Mouse (Mus musculus): Measurements from ENCODE around the gene Grm7.

Grm7 gene

DNA sequence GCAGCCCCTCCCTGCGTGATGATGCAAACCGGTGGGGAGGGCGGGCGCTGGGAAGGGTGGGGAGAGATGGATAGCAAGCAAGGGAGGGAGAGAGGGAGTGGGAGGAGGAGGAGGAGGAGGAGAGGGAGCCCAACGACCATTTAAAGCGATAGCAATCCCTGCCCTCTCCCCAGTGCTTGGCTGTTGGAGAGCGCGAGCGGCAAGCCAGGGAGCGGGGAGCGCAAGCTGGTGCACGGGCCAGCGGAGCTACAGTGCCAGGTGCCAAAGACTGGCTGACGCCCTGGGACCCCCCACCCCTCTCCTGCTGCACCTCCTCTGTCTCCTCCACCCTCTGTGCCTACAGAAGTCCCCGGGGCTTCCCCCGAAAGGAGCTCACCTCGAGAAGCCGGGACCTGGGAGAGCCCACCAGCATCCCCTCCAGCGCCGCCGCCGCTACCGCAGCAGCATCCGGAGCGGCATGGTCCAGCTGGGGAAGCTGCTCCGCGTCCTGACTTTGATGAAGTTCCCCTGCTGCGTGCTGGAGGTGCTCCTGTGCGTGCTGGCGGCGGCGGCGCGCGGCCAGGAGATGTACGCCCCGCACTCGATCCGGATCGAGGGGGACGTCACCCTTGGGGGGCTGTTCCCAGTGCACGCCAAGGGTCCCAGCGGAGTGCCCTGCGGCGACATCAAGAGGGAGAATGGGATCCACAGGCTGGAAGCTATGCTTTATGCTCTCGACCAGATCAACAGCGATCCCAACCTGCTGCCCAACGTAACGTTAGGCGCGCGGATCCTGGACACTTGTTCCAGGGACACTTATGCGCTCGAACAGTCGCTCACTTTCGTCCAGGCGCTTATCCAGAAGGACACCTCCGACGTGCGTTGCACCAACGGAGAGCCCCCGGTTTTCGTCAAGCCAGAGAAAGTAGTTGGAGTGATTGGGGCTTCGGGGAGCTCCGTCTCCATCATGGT lies at the start of gene Grm7:
Gene Grm7, plus strand, starts transcription at position 171 of the 951 bp plus-strand sequence.
- DNase-seq: peak; percentile 73

GRCm38 (mm10) chr6:110645041-110645410 lies 355 bp upstream of the Grm7 start:
- no peak for DNase-seq

GRCm38 (mm10) chr6:110646901-110647300 lies 1.5 kb downstream of the Grm7 start:
- DNase-seq: peak; percentile 43

GRCm38 (mm10) chr6:110649227-110649626 lies 3.8 kb downstream of the Grm7 start:
- no peak for DNase-seq

DNA sequence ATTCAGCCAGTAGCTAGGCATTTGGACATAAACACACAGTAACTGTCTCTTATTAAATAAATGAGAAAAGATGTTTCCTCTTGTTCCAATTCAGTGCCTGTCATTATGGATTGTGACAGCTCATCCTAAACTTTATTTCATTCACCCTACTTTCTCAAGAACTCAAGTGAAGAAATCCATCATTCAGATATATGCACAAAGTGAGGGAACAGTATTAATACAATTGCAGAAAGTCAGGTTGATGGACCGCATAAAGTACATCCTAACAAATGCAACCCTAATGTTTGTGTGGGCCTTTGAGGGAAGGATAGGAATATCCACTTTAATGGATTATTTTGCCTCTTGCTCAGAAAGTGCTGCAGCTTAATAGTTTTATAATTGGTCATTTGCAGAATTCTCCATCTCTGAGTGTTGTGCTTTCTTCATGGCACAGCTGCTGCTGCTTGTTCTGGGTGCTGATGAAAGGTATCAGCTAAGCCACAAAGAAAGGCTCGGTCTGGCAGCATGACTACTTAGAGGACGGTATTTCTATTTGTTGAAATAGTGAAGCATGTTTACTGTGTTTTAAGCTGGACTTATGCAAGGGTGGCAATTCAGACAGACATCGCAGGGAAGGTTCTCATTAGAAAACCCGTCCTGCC lies 8.1 kb downstream of the Grm7 start:
- no peak for DNase-seq

DNA sequence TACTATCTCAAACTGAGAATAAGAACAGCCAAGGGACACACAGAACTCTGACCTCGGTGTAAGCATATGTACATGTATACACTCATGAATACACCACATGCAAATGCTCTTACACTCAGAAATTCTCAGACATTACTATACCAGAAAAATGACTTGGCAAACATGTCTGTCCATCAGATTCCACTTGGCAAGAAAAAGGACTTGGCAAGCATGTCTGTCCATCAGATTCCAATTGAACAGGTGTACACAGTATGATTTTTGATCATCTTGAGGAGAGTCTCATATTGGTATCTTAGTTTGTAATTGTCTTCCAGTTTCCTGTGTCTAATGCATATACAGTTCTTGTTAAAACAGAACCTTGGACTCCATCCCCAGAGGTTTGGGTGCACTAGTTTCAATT lies 19.1 kb downstream of the Grm7 start:
- no peak for DNase-seq

- no peak for DNase-seq
Observed at GRCm38 (mm10) chr6:110668447-110668846, 23.1 kb downstream of the Grm7 start.

- DNase-seq: peak; percentile 25
Observed at GRCm38 (mm10) chr6:110690954-110691353, 45.6 kb downstream of the Grm7 start.

DNA sequence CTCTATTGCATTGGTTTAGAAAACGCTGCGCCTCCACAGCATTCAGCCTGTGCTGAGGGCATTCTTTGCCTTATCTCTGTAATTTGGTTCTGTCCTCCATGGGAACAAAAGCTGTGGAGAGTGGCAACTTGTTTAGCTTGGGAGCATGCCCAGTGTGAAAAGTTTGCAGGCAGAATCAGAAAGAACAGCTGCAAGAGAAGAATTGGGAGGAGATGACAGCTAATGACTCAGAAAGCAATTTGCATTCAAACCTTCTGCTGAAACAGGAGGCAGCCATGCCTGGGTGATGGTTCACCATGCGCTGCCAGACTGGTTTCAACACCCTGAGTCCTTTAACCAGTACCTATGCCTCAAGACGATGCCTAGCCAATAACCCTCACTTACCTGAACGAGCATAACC lies 64.4 kb downstream of the Grm7 start:
- peak; percentile 53 for DNase-seq

- no peak for DNase-seq
Observed at GRCm38 (mm10) chr6:110714943-110715342, 69.6 kb downstream of the Grm7 start.

GRCm38 (mm10) chr6:110723371-110723770 lies 78.0 kb downstream of the Grm7 start:
- no peak for DNase-seq

GRCm38 (mm10) chr6:110733914-110734313 lies 88.5 kb downstream of the Grm7 start:
- no peak for DNase-seq

DNA sequence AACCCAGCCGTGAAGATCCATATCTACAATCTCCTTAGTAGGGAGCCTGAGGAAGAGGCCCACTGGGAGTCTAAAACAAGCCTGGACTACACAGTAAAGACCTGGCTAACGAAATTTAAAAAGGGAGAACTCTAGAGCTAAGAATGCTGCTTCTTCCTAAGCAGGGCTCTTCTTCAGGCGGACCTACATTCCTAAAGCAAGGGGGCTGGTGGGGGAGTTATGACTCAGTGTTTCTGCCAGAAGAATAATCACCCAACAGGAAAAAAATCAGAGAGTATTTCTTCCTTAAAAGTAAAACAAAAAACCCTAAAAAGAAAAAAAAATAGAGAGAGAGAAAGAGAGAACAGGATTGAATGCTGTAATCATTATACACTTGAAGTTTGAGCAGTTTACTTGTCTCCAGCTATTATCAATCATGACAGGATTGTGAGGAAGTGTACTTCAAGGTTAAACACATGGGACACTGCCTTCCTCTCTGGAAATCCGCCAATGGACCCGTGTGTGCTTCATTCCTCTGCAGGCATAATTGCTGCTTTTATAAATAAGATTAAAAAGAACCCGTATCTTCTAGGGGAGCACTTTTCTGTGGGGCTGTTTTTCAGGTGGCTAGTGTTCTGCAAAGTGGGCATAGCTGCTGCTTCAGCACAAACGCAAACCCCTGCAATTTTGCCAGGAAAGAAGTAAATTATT lies 98.7 kb downstream of the Grm7 start:
- peak; percentile 23 for DNase-seq

DNA sequence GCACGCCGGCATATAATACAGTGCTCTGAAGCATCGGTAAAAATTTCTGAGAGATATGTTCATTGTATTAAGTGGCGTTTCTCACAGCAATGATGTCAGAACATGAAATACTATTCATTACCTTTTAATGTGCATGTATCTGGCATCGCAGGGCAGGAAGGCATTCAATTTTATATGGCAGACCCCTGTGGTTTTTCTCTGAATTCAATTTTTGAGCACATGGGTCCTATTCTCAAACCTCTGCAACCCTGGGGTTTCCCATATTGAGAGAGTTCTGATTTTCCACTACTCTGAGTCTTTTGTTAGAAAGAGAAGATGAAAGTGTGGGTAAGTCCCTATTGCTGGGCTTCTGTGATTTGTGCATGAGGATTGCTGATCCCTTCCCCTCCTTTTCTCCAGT lies 110.5 kb downstream of the Grm7 start:
- DNase-seq: no peak

- DNase-seq: no peak
Observed at GRCm38 (mm10) chr6:110769588-110769987, 124.2 kb downstream of the Grm7 start.

- DNase-seq: no peak
Observed at GRCm38 (mm10) chr6:110772652-110773051, 127.3 kb downstream of the Grm7 start.

GRCm38 (mm10) chr6:110776046-110776445 lies 130.7 kb downstream of the Grm7 start:
- no peak for DNase-seq

GRCm38 (mm10) chr6:110785497-110785928 lies 140.1 kb downstream of the Grm7 start:
- no peak for DNase-seq

- DNase-seq: peak; percentile 15
Observed at GRCm38 (mm10) chr6:110792696-110793095, 147.3 kb downstream of the Grm7 start.

GRCm38 (mm10) chr6:110807481-110807880 lies 162.1 kb downstream of the Grm7 start:
- no peak for DNase-seq

DNA sequence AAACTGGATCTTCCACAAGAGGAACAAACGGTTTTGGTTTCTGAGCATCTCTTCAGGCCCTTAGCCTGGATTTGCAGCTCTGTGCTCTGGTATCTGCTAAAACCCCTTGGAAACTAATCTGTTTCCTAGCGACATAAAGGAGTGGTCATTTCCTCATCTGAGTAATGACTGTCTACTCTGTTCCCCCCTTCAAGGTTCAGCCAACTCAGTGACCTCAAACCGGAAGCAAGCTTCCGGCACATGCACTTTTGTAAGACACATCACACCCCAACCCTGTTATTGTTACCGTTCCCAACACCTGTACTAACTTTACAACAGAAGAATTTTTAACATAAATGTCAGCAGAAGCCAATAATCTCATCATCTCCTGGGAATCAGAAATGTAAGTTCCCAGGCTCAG lies 166.8 kb downstream of the Grm7 start:
- no peak for DNase-seq

GRCm38 (mm10) chr6:110818236-110818635 lies 172.9 kb downstream of the Grm7 start:
- DNase-seq: peak; percentile 30

GRCm38 (mm10) chr6:110868311-110868710 lies 222.9 kb downstream of the Grm7 start:
- no peak for DNase-seq
